Mouse (Mus musculus): ENCODE measurements around the gene Bex4. TPM values are rescaled to one million over a fixed set of nuclear protein-coding genes. Genes with fewer than 3 reads are reported as not detected.

Bex4 gene
- polyA plus RNA-seq, 1 experiment from 2014 or later, result 137 TPM

- Histone ChIP-seq H3K27ac (ENCODE audit: low read length) (peak within 1 kb of the TSS; percentile 85), H3K4me2 (ENCODE audit: low read length) (peak within 1 kb of the TSS; percentile 60), H3K27me3 (replicated peaks; ENCODE audit: control insufficient read depth, insufficient read depth, low read length) (no peaks in the 10 kb centered on the region), H3K9me3 (ENCODE audit: control insufficient read depth, low read length) (no peaks in the 10 kb centered on the region), H3K4me3 (replicated peaks; ENCODE audit: low read length) (peak within 1 kb of the TSS; percentile 62), H3K4me1 (replicated peaks; ENCODE audit: control insufficient read depth, insufficient read depth, low read length) (peaks cover 4% of the 10 kb centered on the region), H3K36me3 (ENCODE audit: control insufficient read depth, insufficient read depth) (no peaks in the 10 kb centered on the region), H3K9ac (replicated peaks; ENCODE audit: low read depth, low read length) (peak within 1 kb of the TSS; percentile 61)
- ATAC-seq, result peak; percentile 98
- 8% methylated on average over 10 of the region's 10 CpGs for WGBS
Measured at GRCm38 (mm10) chrX:136172118-136172551, 33.3 kb downstream of the Bex4 start, which contains the start of gene Tceal8. TSS of gene Tceal8 (minus strand) at chrX:136172342.

GRCm38 (mm10) chrX:136172786-136173185 lies 34.0 kb downstream of the Bex4 start:
- peak overlapping the region; percentile 55 for H3K4me2 ChIP-seq (ENCODE audit: low read length)
- no peaks in the 10 kb centered on the region for H3K9me3 ChIP-seq (ENCODE audit: control insufficient read depth, low read length)
- H3K27ac ChIP-seq (ENCODE audit: low read length), result 0 out of 2 replicates have a peak overlapping the region, but pooled peaks have one; percentile 33
- ATAC-seq, result no peak
- H3K9ac ChIP-seq (replicated peaks; ENCODE audit: low read depth, low read length), result 0 out of 2 replicates have a peak overlapping the region, but pooled peaks have one; percentile 41
- peak overlapping the region; percentile 62 for H3K4me3 ChIP-seq (replicated peaks; ENCODE audit: low read length)
- no peaks in the 10 kb centered on the region for H3K27me3 ChIP-seq (replicated peaks; ENCODE audit: control insufficient read depth, insufficient read depth, low read length)
- peaks cover 4% of the 10 kb centered on the region for H3K4me1 ChIP-seq (replicated peaks; ENCODE audit: control insufficient read depth, insufficient read depth, low read length)
- H3K36me3 ChIP-seq (ENCODE audit: control insufficient read depth, insufficient read depth), result no peaks in the 10 kb centered on the region
- WGBS, result 27% methylated on average over 10 of the region's 10 CpGs

- Histone ChIP-seq H3K4me3 (replicated peaks; ENCODE audit: low read length) (no peak overlapping the region), H3K9me3 (ENCODE audit: control insufficient read depth, low read length) (no peaks in the 10 kb centered on the region), H3K27ac (ENCODE audit: low read length) (no peak overlapping the region), H3K4me2 (ENCODE audit: low read length) (no peak overlapping the region), H3K9ac (replicated peaks; ENCODE audit: low read depth, low read length) (no peak overlapping the region), H3K4me1 (replicated peaks; ENCODE audit: control insufficient read depth, insufficient read depth, low read length) (no peaks in the 10 kb centered on the region), H3K27me3 (replicated peaks; ENCODE audit: control insufficient read depth, insufficient read depth, low read length) (no peaks in the 10 kb centered on the region; the same call in 1 of the 2 replicates), H3K36me3 (ENCODE audit: control insufficient read depth, insufficient read depth) (no peaks in the 10 kb centered on the region)
- no peak for ATAC-seq
- WGBS, result 23% methylated on average over 11 of the region's 11 CpGs
Measured at GRCm38 (mm10) chrX:136180897-136181553, 42.2 kb downstream of the Bex4 start.

- Histone ChIP-seq H3K9ac (replicated peaks; ENCODE audit: low read depth, low read length) (no peak overlapping the region), H3K4me2 (ENCODE audit: low read length) (no peak overlapping the region), H3K9me3 (ENCODE audit: control insufficient read depth, low read length) (no peaks in the 10 kb centered on the region), H3K36me3 (ENCODE audit: control insufficient read depth, insufficient read depth) (no peaks in the 10 kb centered on the region), H3K4me3 (replicated peaks; ENCODE audit: low read length) (no peak overlapping the region), H3K27me3 (replicated peaks; ENCODE audit: control insufficient read depth, insufficient read depth, low read length) (no peaks in the 10 kb centered on the region; the same call in 1 of the 2 replicates), H3K27ac (ENCODE audit: low read length) (no peak overlapping the region), H3K4me1 (replicated peaks; ENCODE audit: control insufficient read depth, insufficient read depth, low read length) (no peaks in the 10 kb centered on the region)
- 79% methylated on average over 1 of the region's 1 CpGs for WGBS
- ATAC-seq, result no peak
Measured at GRCm38 (mm10) chrX:136183107-136183506, 44.3 kb downstream of the Bex4 start.

Small RNA genes lying within 50 kb of the gene (microRNA-seq; reads per million reads assigned to microRNA genes)
- gene Mir6383, result not detected

Other genes with a start within 250 kb of the Bex4 start
- gene Arxes2, start 145.2 kb upstream of the Bex4 start, polyA plus RNA-seq (2015; fragmentation: Nextera tagmentation; extraction: Ambion mirVana), result 170 and 205 TPM in 2 replicates
- 77.2 and 105 TPM in 2 replicates for gene Arxes1, start 105.6 kb upstream of the Bex4 start, polyA plus RNA-seq (2015; fragmentation: Nextera tagmentation; extraction: Ambion mirVana)
- 579 and 667 TPM in 2 replicates for gene Bex2, start 70.8 kb upstream of the Bex4 start, polyA plus RNA-seq (2015; fragmentation: Nextera tagmentation; extraction: Ambion mirVana)
- gene Nxf3, start 53.7 kb upstream of the Bex4 start, polyA plus RNA-seq (2015; fragmentation: Nextera tagmentation; extraction: Ambion mirVana), result 0.09 TPM in 1 of 2 replicates, not detected in the other
- 109 and 120 TPM in 2 replicates for gene Tceal8, start 33.3 kb downstream of the Bex4 start, polyA plus RNA-seq (2015; fragmentation: Nextera tagmentation; extraction: Ambion mirVana)
- gene Tceal5, start 64.9 kb downstream of the Bex4 start, polyA plus RNA-seq (2015; fragmentation: Nextera tagmentation; extraction: Ambion mirVana), result 14.6 and 23.0 TPM in 2 replicates
- 2.1 and 2.3 TPM in 2 replicates for gene Tceal7, start 75.8 kb downstream of the Bex4 start, polyA plus RNA-seq (2015; fragmentation: Nextera tagmentation; extraction: Ambion mirVana)
- gene Bex1, start 76.5 kb downstream of the Bex4 start, polyA plus RNA-seq (2015; fragmentation: Nextera tagmentation; extraction: Ambion mirVana), result 176 and 223 TPM in 2 replicates
- gene Tceal9, start 106.1 kb downstream of the Bex4 start, polyA plus RNA-seq (2015; fragmentation: Nextera tagmentation; extraction: Ambion mirVana), result 290 and 303 TPM in 2 replicates
- 522 and 568 TPM in 2 replicates for gene Bex3, start 131.3 kb downstream of the Bex4 start, polyA plus RNA-seq (2015; fragmentation: Nextera tagmentation; extraction: Ambion mirVana)